Mouse (Mus musculus) CD4-positive, CD25-positive, alpha-beta regulatory T cell, adult 2 months (primary cell): ENCODE measurements around the gene Apold1.

ENCODE experiments used
- DNase-seq: peaks from one replicate; pipeline ENCODE4 v3.0.0-alpha.2; 2012; ENCODE audit warnings: low read depth, low spot score

The Apold1 gene

DNA sequence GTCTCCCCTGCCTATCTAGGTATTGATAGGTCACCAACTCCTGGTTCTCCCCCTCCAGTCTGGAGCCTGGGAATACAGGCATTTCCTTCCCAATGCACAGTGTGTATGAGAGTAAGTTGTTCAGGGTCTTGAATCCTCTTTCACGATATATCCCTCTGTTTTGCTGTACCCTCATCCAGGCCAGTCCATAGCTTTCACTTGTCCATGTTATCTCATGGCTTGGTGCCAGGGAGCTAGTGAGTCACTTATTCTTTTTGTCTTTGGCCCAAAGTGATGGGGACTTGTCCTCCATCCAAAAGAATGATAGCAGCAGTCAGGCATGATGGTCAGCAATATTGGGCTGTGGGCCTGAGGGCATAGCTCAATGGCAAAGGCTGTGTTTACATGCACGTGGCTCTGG, 45.2 kb downstream of the Apold1 start:
- DNase-seq: no peak

DNA sequence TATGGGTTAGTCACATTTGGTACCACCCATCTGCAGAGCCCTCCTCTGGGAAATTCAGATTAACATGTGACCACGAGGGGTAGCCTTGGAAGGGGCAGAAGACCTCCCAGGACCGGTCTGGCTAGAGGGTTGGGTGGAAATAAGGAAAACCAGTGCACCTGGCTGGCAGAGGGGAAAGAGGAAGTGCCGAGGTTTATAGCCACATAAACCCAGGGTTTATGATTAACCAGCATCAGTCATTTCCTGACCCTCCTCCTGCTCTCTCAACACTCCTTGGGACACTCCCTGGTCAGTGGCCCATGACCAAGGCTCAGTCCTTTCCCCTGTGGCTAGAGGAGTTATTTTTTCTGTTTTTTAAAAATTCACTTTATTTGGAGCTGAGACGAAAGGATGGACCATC, 47.7 kb downstream of the Apold1 start:
- no peak for DNase-seq
